Mouse (Mus musculus) layer of hippocampus, adult 6 months (tissue): ENCODE measurements around the gene Crabp1. TPM values are rescaled to one million over a fixed set of nuclear protein-coding genes. Genes with fewer than 3 reads are reported as not detected.

Experiments
- long read RNA-seq, 2 experiments: library from polyadenylated mRNA; unstranded; transcript quantifications; one replicate each; pipeline ENCODE4 v2.0.0; 2019 to 2020
- polyA plus RNA-seq: library from polyadenylated mRNA; unstranded; fragments of <200 nt; fragmentation: Nextera tagmentation; gene quantifications from 2 replicates; pipeline ENCODE4 v1.2.3, GENCODE M21; 2021

Crabp1 gene
- polyA plus RNA-seq, result 1.8 and 2.9 TPM in 2 replicates
- long read RNA-seq, experiment 1, result 0 reads
- long read RNA-seq, experiment 2, result 0 reads

DNA sequence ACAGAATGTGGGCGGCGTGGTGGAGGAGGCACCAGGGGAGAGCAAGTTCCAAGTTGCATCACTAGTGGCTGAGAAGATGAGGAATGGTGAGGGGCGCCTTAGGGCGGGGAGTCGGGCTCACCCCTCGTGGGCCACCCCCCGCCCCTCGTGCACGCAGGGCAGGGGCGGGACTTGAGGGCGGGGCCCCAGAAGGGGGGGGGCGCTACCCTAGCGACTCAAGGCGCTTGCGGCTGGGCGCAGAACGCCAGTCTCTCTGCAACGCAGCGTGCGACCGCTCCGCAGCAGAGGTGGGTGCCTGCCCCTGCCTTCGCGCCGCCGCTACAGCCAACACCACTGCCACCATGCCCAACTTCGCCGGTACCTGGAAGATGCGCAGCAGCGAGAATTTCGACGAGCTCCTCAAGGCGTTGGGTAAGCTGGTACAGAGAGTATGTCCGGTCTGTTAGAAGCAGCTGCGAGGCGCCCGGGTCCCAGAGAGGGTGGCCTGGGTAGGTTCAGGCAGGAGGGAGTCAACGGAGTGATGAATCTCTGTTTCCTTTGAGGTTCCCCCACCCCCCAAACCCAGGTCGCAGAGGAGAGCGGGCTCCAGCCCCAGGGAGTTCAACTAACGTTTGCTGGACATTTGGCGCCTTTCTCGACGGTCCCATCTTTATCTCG lies at the start of gene Crabp1:
Gene Crabp1 (plus strand): TSS at position 188 of the 657 bp plus-strand sequence.

GRCm38 (mm10) chr9:54733921-54734638 lies 30.5 kb upstream of the Crabp1 start, which contains the start of gene Wdr61:
Gene Wdr61 (minus strand): TSS chr9:54734519.

Other genes starting within 250 kb of the Crabp1 start
- 0.05 TPM in 1 of 2 replicates, not detected in the other for gene Sh2d7, start 225.8 kb upstream of the Crabp1 start, polyA plus RNA-seq
- gene Cib2, start 204.5 kb upstream of the Crabp1 start, polyA plus RNA-seq, result 39.9 and 50.3 TPM in 2 replicates
- gene Idh3a, start 178.4 kb upstream of the Crabp1 start, polyA plus RNA-seq, result 364 and 382 TPM in 2 replicates
- 205 and 207 TPM in 2 replicates for gene Acsbg1, start 102.9 kb upstream of the Crabp1 start, polyA plus RNA-seq
- 9.6 and 9.9 TPM in 2 replicates for gene Dnaja4, start 65.9 kb upstream of the Crabp1 start, polyA plus RNA-seq
- 78.7 and 81.5 TPM in 2 replicates for gene Wdr61, start 30.2 kb upstream of the Crabp1 start, polyA plus RNA-seq
- gene Ireb2, start 99.0 kb downstream of the Crabp1 start, polyA plus RNA-seq, result 4.5 and 5.9 TPM in 2 replicates
- 0.87 and 1.1 TPM in 2 replicates for gene Hykk, start 152.5 kb downstream of the Crabp1 start, polyA plus RNA-seq
- gene Psma4, start 186.0 kb downstream of the Crabp1 start, polyA plus RNA-seq, result 123 and 126 TPM in 2 replicates
- 0.48 and 1.1 TPM in 2 replicates for gene AY074887, start 186.2 kb downstream of the Crabp1 start, polyA plus RNA-seq
- 0.38 and 0.59 TPM in 2 replicates for gene Chrna5, start 216.1 kb downstream of the Crabp1 start, polyA plus RNA-seq